27 mouse cellular contexts compared by ENCODE assay signal in the genomic region with DNA sequence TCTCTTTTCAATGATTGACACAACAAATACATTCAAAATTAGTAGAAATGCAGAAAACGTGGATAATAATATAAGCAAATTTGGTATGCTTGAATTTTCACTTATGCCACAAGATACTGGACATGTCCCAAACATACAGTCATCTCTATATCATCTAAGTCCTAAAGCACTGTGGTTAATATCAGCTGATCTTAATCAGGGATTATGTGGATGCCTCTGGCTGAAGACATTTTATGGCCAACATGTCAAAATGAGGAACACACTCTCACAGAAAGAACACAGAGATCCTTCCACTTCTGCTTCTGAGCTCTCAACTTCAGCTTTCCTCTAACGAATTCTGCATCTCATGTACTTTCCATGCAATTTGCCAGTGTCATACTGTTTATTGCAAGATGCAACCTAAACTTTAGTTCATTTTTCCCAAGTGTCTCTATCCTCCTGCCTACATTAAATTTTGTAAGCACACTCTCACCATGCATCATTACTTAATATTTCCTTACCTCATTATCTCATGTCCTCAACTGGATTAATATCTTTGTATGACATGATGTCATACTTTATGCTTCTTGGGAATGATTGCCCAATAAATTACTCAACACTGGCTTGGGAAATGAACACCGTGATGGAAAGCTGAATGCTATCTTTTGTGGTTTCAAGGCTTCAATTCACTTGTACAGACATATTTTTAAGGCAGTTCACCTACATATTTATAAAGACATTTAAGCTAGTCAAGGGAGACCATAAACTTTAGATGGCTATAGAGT. TPM values are rescaled to one million over a fixed set of nuclear protein-coding genes. Genes with fewer than 3 reads are reported as not detected.
DNase-seq lines count a peak whose midpoint lies in the region; ATAC-seq and TF ChIP-seq lines count a peak whose summit lies in the region.
"Had no signal": no experiment of that assay in that cellular context is flagged by ENCODE, and none has a peak within 500 bp of the region (broad histone marks: within the 10 kb centered on the region; RNA-seq: fewer than 3 reads in every experiment).

No protein-coding gene starts in this region.

- no peak for TF ChIP-seq CTCF in liver, postnatal 0 days (IDR thresholded peaks at IDR 0.05; ENCODE audit: low read depth)
- no peak for TF ChIP-seq CTCF in embryonic fibroblast, embryonic 13.5 days (IDR thresholded peaks at IDR 0.05; ENCODE audit: borderline replicate concordance, insufficient read depth, low read length)

- no peak overlapping the region for H3K27ac ChIP-seq in liver, postnatal 0 days (ENCODE audit: low read depth)
- H3K27ac ChIP-seq in embryonic fibroblast, embryonic 13.5 days (ENCODE audit: insufficient read depth, low read length): peak overlapping the region; percentile 65
- H3K27ac ChIP-seq in hindbrain, embryonic 12.5 days: no peak overlapping the region
- no peak overlapping the region for H3K27ac ChIP-seq in embryonic facial prominence, embryonic 10.5 days (replicated peaks)
- H3K27ac ChIP-seq: embryonic facial prominence, embryonic 13.5 days; embryonic facial prominence, embryonic 15.5 days; forebrain, embryonic 13.5 days; forebrain, embryonic 15.5 days had no signal

- 56% methylated on average over 3 of the region's 3 CpGs for WGBS in liver, postnatal 0 days (ENCODE audit: insufficient replicate concordance)
- WGBS in hindbrain, embryonic 12.5 days: 81% methylated on average over 3 of the region's 3 CpGs
- 88% methylated on average over 3 of the region's 3 CpGs for WGBS in embryonic facial prominence, embryonic 10.5 days

- no peak for TF ChIP-seq EP300 in liver, postnatal 0 days (IDR thresholded peaks at IDR 0.05; ENCODE audit: low read depth)

- no peak overlapping the region for H3K9ac ChIP-seq in liver, postnatal 0 days (replicated peaks)
- no peak overlapping the region for H3K9ac ChIP-seq in hindbrain, embryonic 12.5 days
- H3K9ac ChIP-seq: embryonic facial prominence, embryonic 13.5 days; embryonic facial prominence, embryonic 15.5 days; forebrain, embryonic 13.5 days; forebrain, embryonic 15.5 days; forebrain, postnatal 0 days had no signal

- no peaks in the 10 kb centered on the region for H3K36me3 ChIP-seq in liver, postnatal 0 days (replicated peaks; ENCODE audit: insufficient read depth, low read length)
- H3K36me3 ChIP-seq in hindbrain, embryonic 12.5 days: no peaks in the 10 kb centered on the region
- H3K36me3 ChIP-seq in embryonic facial prominence, embryonic 10.5 days (replicated peaks): no peaks in the 10 kb centered on the region
- H3K36me3 ChIP-seq: embryonic facial prominence, embryonic 13.5 days; embryonic facial prominence, embryonic 15.5 days; forebrain, embryonic 15.5 days; G1E had no signal

- no peak overlapping the region for H3K4me3 ChIP-seq in liver, postnatal 0 days (ENCODE audit: low read depth, low read length)
- no peak overlapping the region for H3K4me3 ChIP-seq in embryonic fibroblast, embryonic 13.5 days (ENCODE audit: insufficient read depth, low read length)
- H3K4me3 ChIP-seq in hindbrain, embryonic 12.5 days: no peak overlapping the region
- H3K4me3 ChIP-seq in embryonic facial prominence, embryonic 10.5 days: no peak overlapping the region
- H3K4me3 ChIP-seq: embryonic facial prominence, embryonic 13.5 days; embryonic facial prominence, embryonic 15.5 days; forebrain, embryonic 13.5 days; forebrain, embryonic 15.5 days had no signal

- no peaks in the 10 kb centered on the region for H3K9me3 ChIP-seq in liver, postnatal 0 days (ENCODE audit: low read length)
- H3K9me3 ChIP-seq in hindbrain, embryonic 12.5 days (replicated peaks): no peaks in the 10 kb centered on the region
- no peaks in the 10 kb centered on the region for H3K9me3 ChIP-seq in embryonic facial prominence, embryonic 10.5 days
- H3K9me3 ChIP-seq: embryonic facial prominence, embryonic 13.5 days; embryonic facial prominence, embryonic 15.5 days; forebrain, embryonic 13.5 days; forebrain, embryonic 15.5 days had no signal

- H3K4me2 ChIP-seq in liver, postnatal 0 days (ENCODE audit: low read depth, low read length): no peak overlapping the region
- no peak overlapping the region for H3K4me2 ChIP-seq in hindbrain, embryonic 12.5 days (replicated peaks)
- H3K4me2 ChIP-seq: embryonic facial prominence, embryonic 13.5 days; embryonic facial prominence, embryonic 15.5 days; forebrain, embryonic 13.5 days; forebrain, embryonic 15.5 days had no signal

- DNase-seq in liver, postnatal 0 days: no peak
- no peak for DNase-seq in liver
- DNase-seq in gonadal fat pad, adult 2 months (ENCODE audit: low read depth): peak; percentile 82
- no peak for DNase-seq in embryonic facial prominence, embryonic 10.5 days (ENCODE audit: low spot score)
- DNase-seq: adrenal gland, adult 8-10 months; adrenal gland, postnatal 14 days; adrenal gland, postnatal 36 days; cerebellum, adult 11-12 months; cerebellum, adult 2 months; cerebellum, adult 9-10 months; cerebellum, postnatal 10 days; cerebellum, postnatal 25 days; forebrain, postnatal 0 days had no signal

- H3K27me3 ChIP-seq in liver, postnatal 0 days (ENCODE audit: insufficient read depth, low read length): no peaks in the 10 kb centered on the region
- H3K27me3 ChIP-seq in hindbrain, embryonic 12.5 days: no peaks in the 10 kb centered on the region
- no peaks in the 10 kb centered on the region for H3K27me3 ChIP-seq in embryonic facial prominence, embryonic 10.5 days (replicated peaks; ENCODE audit: low read depth, poor library complexity, severe bottlenecking)
- H3K27me3 ChIP-seq: CH12.LX; embryonic facial prominence, embryonic 13.5 days; embryonic facial prominence, embryonic 15.5 days; forebrain, embryonic 13.5 days; forebrain, embryonic 15.5 days; Patski had no signal

- no peak for TF ChIP-seq POLR2A in embryonic fibroblast, embryonic 13.5 days (IDR thresholded peaks at IDR 0.05; ENCODE audit: low read depth, low read length)

- no peaks in the 10 kb centered on the region for H3K4me1 ChIP-seq in liver, postnatal 0 days (ENCODE audit: insufficient read depth)
- peaks cover 5% of the 10 kb centered on the region for H3K4me1 ChIP-seq in embryonic fibroblast, embryonic 13.5 days (ENCODE audit: control insufficient read depth, insufficient read depth, low read length)
- no peaks in the 10 kb centered on the region for H3K4me1 ChIP-seq in hindbrain, embryonic 12.5 days
- H3K4me1 ChIP-seq in embryonic facial prominence, embryonic 10.5 days: no peaks in the 10 kb centered on the region
- H3K4me1 ChIP-seq: embryonic facial prominence, embryonic 13.5 days; embryonic facial prominence, embryonic 15.5 days; forebrain, embryonic 13.5 days; forebrain, embryonic 15.5 days had no signal

- peak; percentile 53 for ATAC-seq in liver, postnatal 0 days
- ATAC-seq in hindbrain, embryonic 12.5 days (ENCODE audit: low FRiP score): no peak
- ATAC-seq: activated CD4-positive, CD25-positive, alpha-beta regulatory T cell, adult 4 months; CD4-positive, CD25-positive, alpha-beta regulatory T cell, adult 4 months; forebrain, embryonic 13.5 days; forebrain, embryonic 15.5 days; forebrain, postnatal 0 days; Patski had no signal

RNA-seq across cellular contexts. Expression of a gene that starts 26.6 kb away (rescaled TPM):
- polyA plus RNA-seq in liver, postnatal 0 days (2015; fragmentation: Nextera tagmentation; extraction: Ambion mirVana): not detected in 2 replicates
- not detected in 2 replicates for polyA plus RNA-seq in embryonic fibroblast, embryonic 13.5 days (2011; ENCODE audit: insufficient read length, low read depth, missing spikeins)
- not detected in 2 replicates for polyA plus RNA-seq in gonadal fat pad, adult 2 months (2012; rRNA removed)
- polyA plus RNA-seq in hindbrain, embryonic 12.5 days (2016; fragmentation: Nextera tagmentation; extraction: Ambion mirVana): not detected in 2 replicates
- polyA plus RNA-seq in embryonic facial prominence, embryonic 10.5 days (2016; fragmentation: Nextera tagmentation; extraction: Ambion mirVana): not detected in 2 replicates
- polyA plus RNA-seq: activated CD4-positive, CD25-positive, alpha-beta regulatory T cell, adult 4 months; CD4-positive, CD25-positive, alpha-beta regulatory T cell, adult 4 months; cortical plate, adult 2 months; embryonic facial prominence, embryonic 11.5 days; embryonic facial prominence, embryonic 13.5 days; forebrain, embryonic 11.5 days; forebrain, embryonic 13.5 days; forebrain, embryonic 15.5 days; forebrain, postnatal 0 days; G1E; Patski had no signal
